Mouse (Mus musculus) hindbrain, embryonic 12.5 days (tissue): ENCODE measurements around the gene Col6a6. TPM values are rescaled to one million over a fixed set of nuclear protein-coding genes. Genes with fewer than 3 reads are reported as not detected.

Experiments used
- ATAC-seq: fragments of 200-750 bp; cut with Nextera tagmentation; 2 replicates; pipeline ENCODE4 v1.8.0; 2017; ENCODE audit warnings: moderate TSS enrichment; ENCODE audit not compliant: low FRiP score
- H3K27ac ChIP-seq: fragments of 300-500 bp; sonication (generic); 2 replicates; pipeline ENCODE4 v1.5.1; 2016; ENCODE audit warnings: mild to moderate bottlenecking
- H3K27me3 ChIP-seq: fragments of 300-500 bp; sonication (generic); 2 replicates; pipeline ENCODE4 v1.6.1; 2016; ENCODE audit warnings: mild to moderate bottlenecking
- H3K36me3 ChIP-seq: fragments of 300-500 bp; sonication (generic); 2 replicates; pipeline ENCODE4 v1.6.1; 2016; ENCODE audit warnings: mild to moderate bottlenecking
- H3K4me1 ChIP-seq: fragments of 300-500 bp; sonication (generic); 2 replicates; pipeline ENCODE4 v1.6.1; 2016
- H3K4me2 ChIP-seq: fragments of 300-500 bp; sonication (generic); replicated peaks from 2 replicates; pipeline ENCODE4 v1.6.1; 2016; ENCODE audit warnings: mild to moderate bottlenecking
- H3K4me3 ChIP-seq: fragments of 300-500 bp; sonication (generic); 2 replicates; pipeline ENCODE4 v1.5.1; 2016; ENCODE audit warnings: mild to moderate bottlenecking
- H3K9ac ChIP-seq: fragments of 300-500 bp; sonication (generic); 2 replicates; pipeline ENCODE4 v1.6.1; 2016; ENCODE audit warnings: mild to moderate bottlenecking, moderate library complexity
- H3K9me3 ChIP-seq: fragments of 300-500 bp; sonication (generic); replicated peaks from 2 replicates; pipeline ENCODE4 v1.6.1; 2016; ENCODE audit warnings: mild to moderate bottlenecking
- WGBS: fragments of 180-500 bp; shearing (Covaris S2); methylation state at CpG from one replicate; pipeline ENCODE4 v1.1.7; 2016; 5-methylcytosine and 5-hydroxymethylcytosine counted together
- polyA plus RNA-seq: library from polyadenylated mRNA; unstranded; fragments of >200 nt; fragmentation: Nextera tagmentation; extraction: Ambion mirVana; gene quantifications from 2 replicates; pipeline ENCODE4 v1.2.1, GENCODE M21; 2016

Gene Col6a6
- polyA plus RNA-seq, 1 experiment from 2014 or later = 0.21 TPM

- Histone ChIP-seq H3K27ac (no peak overlapping the region), H3K4me2 (no peak overlapping the region), H3K9ac (no peak overlapping the region), H3K4me1 (peaks cover 3% of the 10 kb centered on the region; the same call in 1 of the 2 replicates), H3K27me3 (no peaks in the 10 kb centered on the region), H3K9me3 (no peaks in the 10 kb centered on the region), H3K36me3 (no peaks in the 10 kb centered on the region), H3K4me3 (no peak overlapping the region)
- WGBS = 81% methylated on average over 7 of the region's 7 CpGs
- ATAC-seq = no peak
Observed at GRCm38 (mm10) chr9:105835587-105835986, 7.6 kb upstream of the Col6a6 start.

- Histone ChIP-seq H3K27ac (no peak overlapping the region), H3K4me2 (no peak overlapping the region), H3K27me3 (no peaks in the 10 kb centered on the region), H3K4me1 (peaks cover 3% of the 10 kb centered on the region; the same call in 1 of the 2 replicates), H3K9ac (no peak overlapping the region), H3K36me3 (no peaks in the 10 kb centered on the region), H3K9me3 (no peaks in the 10 kb centered on the region), H3K4me3 (no peak overlapping the region)
- ATAC-seq = no peak
- WGBS = 53% methylated on average over 4 of the region's 4 CpGs
Observed at GRCm38 (mm10) chr9:105834799-105835198, 6.8 kb upstream of the Col6a6 start.

GRCm38 (mm10) chr9:105831291-105831690 lies 3.3 kb upstream of the Col6a6 start:
- Histone ChIP-seq H3K9ac (no peak overlapping the region), H3K4me3 (no peak overlapping the region), H3K36me3 (no peaks in the 10 kb centered on the region), H3K27ac (no peak overlapping the region), H3K4me1 (peaks cover 7% of the 10 kb centered on the region; the same call in 1 of the 2 replicates), H3K9me3 (no peaks in the 10 kb centered on the region), H3K4me2 (no peak overlapping the region), H3K27me3 (peaks cover 5% of the 10 kb centered on the region; the same call in 1 of the 2 replicates)
- no peak for ATAC-seq
- 86% methylated on average over 9 of the region's 9 CpGs for WGBS

- Histone ChIP-seq H3K27ac (no peak overlapping the region), H3K9ac (no peak overlapping the region), H3K9me3 (no peaks in the 10 kb centered on the region), H3K4me3 (no peak overlapping the region), H3K27me3 (peaks cover 5% of the 10 kb centered on the region; the same call in 1 of the 2 replicates), H3K4me1 (peaks cover 4% of the 10 kb centered on the region; the same call in 1 of the 2 replicates), H3K36me3 (no peaks in the 10 kb centered on the region), H3K4me2 (no peak overlapping the region)
- no peak for ATAC-seq
- 74% methylated on average over 8 of the region's 8 CpGs for WGBS
Observed at GRCm38 (mm10) chr9:105827076-105827647, 798 bp downstream of the Col6a6 start.

GRCm38 (mm10) chr9:105820711-105821110 lies 7.2 kb downstream of the Col6a6 start:
- Histone ChIP-seq H3K4me3 (no peak overlapping the region), H3K9ac (no peak overlapping the region), H3K27ac (no peak overlapping the region), H3K4me1 (no peaks in the 10 kb centered on the region), H3K36me3 (no peaks in the 10 kb centered on the region), H3K4me2 (no peak overlapping the region), H3K27me3 (no peaks in the 10 kb centered on the region), H3K9me3 (no peaks in the 10 kb centered on the region)
- ATAC-seq = no peak
- 93% methylated on average over 6 of the region's 6 CpGs for WGBS

- H3K4me1 ChIP-seq = no peaks in the 10 kb centered on the region
- no peak overlapping the region for H3K4me3 ChIP-seq
- H3K9ac ChIP-seq = no peak overlapping the region
- WGBS = 77% methylated on average over 29 of the region's 29 CpGs
- no peak overlapping the region for H3K4me2 ChIP-seq
- ATAC-seq = no peak
- no peak overlapping the region for H3K27ac ChIP-seq
- no peaks in the 10 kb centered on the region for H3K36me3 ChIP-seq
- no peaks in the 10 kb centered on the region for H3K27me3 ChIP-seq
- H3K9me3 ChIP-seq = no peaks in the 10 kb centered on the region
Observed at GRCm38 (mm10) chr9:105819155-105819709, 8.7 kb downstream of the Col6a6 start.

- 0 out of 2 replicates have a peak, but pooled peaks cover 4% of the 10 kb centered on the region for H3K4me1 ChIP-seq
- ATAC-seq = no peak
- no peak overlapping the region for H3K27ac ChIP-seq
- 87% methylated on average over 5 of the region's 5 CpGs for WGBS
- no peak overlapping the region for H3K4me3 ChIP-seq
- no peak overlapping the region for H3K4me2 ChIP-seq
- H3K9me3 ChIP-seq = no peaks in the 10 kb centered on the region
- no peaks in the 10 kb centered on the region for H3K36me3 ChIP-seq
- no peaks in the 10 kb centered on the region for H3K27me3 ChIP-seq
- no peak overlapping the region for H3K9ac ChIP-seq
Observed at GRCm38 (mm10) chr9:105814436-105814835, 13.5 kb downstream of the Col6a6 start.

- Histone ChIP-seq H3K4me2 (no peak overlapping the region), H3K27me3 (no peaks in the 10 kb centered on the region), H3K4me1 (0 out of 2 replicates have a peak, but pooled peaks cover 4% of the 10 kb centered on the region), H3K4me3 (no peak overlapping the region), H3K36me3 (no peaks in the 10 kb centered on the region), H3K9me3 (no peaks in the 10 kb centered on the region), H3K27ac (no peak overlapping the region), H3K9ac (no peak overlapping the region)
- ATAC-seq = no peak
- 71% methylated on average over 7 of the region's 7 CpGs for whole genome bisulfite sequencing
Observed at GRCm38 (mm10) chr9:105811458-105811857, 16.5 kb downstream of the Col6a6 start.

- H3K27ac ChIP-seq = no peak overlapping the region
- 87% methylated on average over 17 of the region's 17 CpGs for WGBS
- H3K4me1 ChIP-seq = 0 out of 2 replicates have a peak, but pooled peaks cover 4% of the 10 kb centered on the region
- no peaks in the 10 kb centered on the region for H3K9me3 ChIP-seq
- no peak overlapping the region for H3K4me2 ChIP-seq
- no peak overlapping the region for H3K4me3 ChIP-seq
- ATAC-seq = no peak
- H3K9ac ChIP-seq = no peak overlapping the region
- H3K36me3 ChIP-seq = no peaks in the 10 kb centered on the region
- H3K27me3 ChIP-seq = no peaks in the 10 kb centered on the region
Observed at GRCm38 (mm10) chr9:105808920-105809505, 18.9 kb downstream of the Col6a6 start.

- Histone ChIP-seq H3K4me1 (no peaks in the 10 kb centered on the region), H3K9ac (no peak overlapping the region), H3K27me3 (no peaks in the 10 kb centered on the region), H3K36me3 (no peaks in the 10 kb centered on the region), H3K4me3 (no peak overlapping the region), H3K4me2 (no peak overlapping the region), H3K9me3 (no peaks in the 10 kb centered on the region), H3K27ac (no peak overlapping the region)
- WGBS = 85% methylated on average over 8 of the region's 8 CpGs
- ATAC-seq = no peak
Observed at GRCm38 (mm10) chr9:105803416-105803815, 24.5 kb downstream of the Col6a6 start.

GRCm38 (mm10) chr9:105801463-105801862 lies 26.5 kb downstream of the Col6a6 start:
- Histone ChIP-seq H3K4me2 (no peak overlapping the region), H3K4me1 (no peaks in the 10 kb centered on the region), H3K4me3 (no peak overlapping the region), H3K27ac (no peak overlapping the region), H3K9me3 (no peaks in the 10 kb centered on the region), H3K9ac (no peak overlapping the region), H3K27me3 (no peaks in the 10 kb centered on the region), H3K36me3 (no peaks in the 10 kb centered on the region)
- ATAC-seq = no peak
- 93% methylated on average over 5 of the region's 5 CpGs for WGBS

- 93% methylated on average over 5 of the region's 5 CpGs for WGBS
- no peak for ATAC-seq
Observed at GRCm38 (mm10) chr9:105800286-105800685, 27.7 kb downstream of the Col6a6 start.

GRCm38 (mm10) chr9:105796137-105796536 lies 31.8 kb downstream of the Col6a6 start:
- ATAC-seq = no peak
- Histone ChIP-seq H3K4me3 (no peak overlapping the region), H3K9ac (no peak overlapping the region), H3K4me2 (no peak overlapping the region), H3K27ac (no peak overlapping the region), H3K9me3 (no peaks in the 10 kb centered on the region), H3K4me1 (no peaks in the 10 kb centered on the region), H3K27me3 (no peaks in the 10 kb centered on the region), H3K36me3 (no peaks in the 10 kb centered on the region)
- WGBS = 63% methylated on average over 6 of the region's 6 CpGs

More at GRCm38 (mm10) chr9:105800286-105800685, 27.7 kb downstream of the Col6a6 start:
- H3K27me3 ChIP-seq = no peaks in the 10 kb centered on the region
- no peak overlapping the region for H3K27ac ChIP-seq
- no peaks in the 10 kb centered on the region for H3K36me3 ChIP-seq
- no peaks in the 10 kb centered on the region for H3K9me3 ChIP-seq
- no peak overlapping the region for H3K9ac ChIP-seq
- no peaks in the 10 kb centered on the region for H3K4me1 ChIP-seq
- no peak overlapping the region for H3K4me2 ChIP-seq
- no peak overlapping the region for H3K4me3 ChIP-seq
